Mouse (Mus musculus): Measurements from ENCODE around the gene Cep170b. TPM values are rescaled to one million over a fixed set of nuclear protein-coding genes. Genes with fewer than 3 reads are reported as not detected.

The Cep170b gene
- total and polyA plus RNA-seq, 2 experiments from 2014 or later = 2.4 to 17.6 TPM

DNA sequence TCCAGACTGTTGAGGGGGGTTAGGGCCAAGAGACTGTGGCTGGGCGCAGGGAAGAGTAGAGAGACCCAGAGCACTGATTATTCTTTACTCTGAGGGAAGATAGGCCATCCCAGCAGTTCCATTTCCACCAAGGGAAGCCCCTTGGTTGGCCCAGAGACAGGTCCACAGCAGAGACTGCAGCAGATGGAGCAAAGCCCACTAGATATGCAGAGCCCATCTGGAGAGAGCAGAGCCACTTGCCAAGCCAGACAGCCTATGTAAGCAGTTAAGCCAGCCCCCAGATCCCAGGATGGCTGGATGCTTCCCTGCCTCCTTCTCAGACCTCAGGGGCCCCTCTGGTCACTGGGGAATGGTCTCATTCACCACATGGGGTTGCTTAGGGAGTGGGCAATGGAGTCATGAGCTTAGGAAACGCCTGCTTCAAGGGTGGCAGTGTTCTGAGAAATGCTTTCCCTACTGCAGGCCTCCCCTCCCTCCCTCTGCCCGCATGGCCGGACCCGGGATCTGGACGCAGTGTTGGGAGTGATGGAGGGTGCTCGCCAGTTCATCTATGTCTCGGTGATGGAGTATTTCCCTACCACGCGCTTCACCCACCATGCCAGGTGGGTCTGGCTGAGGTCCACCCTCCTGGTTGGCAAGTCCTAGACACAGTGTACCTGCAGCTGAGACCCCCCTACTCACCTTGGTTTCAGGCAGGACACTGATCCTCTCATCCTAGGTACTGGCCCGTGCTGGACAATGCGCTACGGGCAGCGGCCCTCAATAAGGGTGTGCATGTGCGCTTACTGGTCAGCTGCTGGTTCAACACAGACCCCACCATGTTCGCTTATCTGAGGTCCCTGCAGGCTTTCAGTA, 47.0 kb downstream of the Cep170b start:
- H3K36me3 ChIP-seq (replicated peaks; ENCODE audit: control insufficient read depth, insufficient read depth, low read length) = no peaks in the 10 kb centered on the region
- TF ChIP-seq CTCF (IDR thresholded peaks at IDR 0.05; ENCODE audit: low read depth) (no peak), EP300 (IDR thresholded peaks at IDR 0.05; ENCODE audit: low read depth) (no peak)
- DNase-seq (ENCODE audit: low spot score) = no peak
- no peak for ATAC-seq (ENCODE audit: insufficient read depth, low read depth)
- no peak overlapping the region for H3K4me3 ChIP-seq (ENCODE audit: low read depth, low read length)
- H3K27me3 ChIP-seq (ENCODE audit: control insufficient read depth, insufficient read depth, low read length) = no peaks in the 10 kb centered on the region; the same call in 1 of the 2 replicates
- no peak overlapping the region for H3K9ac ChIP-seq (replicated peaks; ENCODE audit: low read depth, low read length)
- no peak overlapping the region for H3K4me2 ChIP-seq (ENCODE audit: low read depth, low read length)
- no peaks in the 10 kb centered on the region for H3K4me1 ChIP-seq (ENCODE audit: control insufficient read depth, insufficient read depth)
- no peaks in the 10 kb centered on the region for H3K9me3 ChIP-seq (replicated peaks; ENCODE audit: control insufficient read depth, low read length)
- no peak overlapping the region for H3K27ac ChIP-seq (ENCODE audit: low read depth)
- 90% methylated on average over 16 of the region's 16 CpGs for WGBS

DNA sequence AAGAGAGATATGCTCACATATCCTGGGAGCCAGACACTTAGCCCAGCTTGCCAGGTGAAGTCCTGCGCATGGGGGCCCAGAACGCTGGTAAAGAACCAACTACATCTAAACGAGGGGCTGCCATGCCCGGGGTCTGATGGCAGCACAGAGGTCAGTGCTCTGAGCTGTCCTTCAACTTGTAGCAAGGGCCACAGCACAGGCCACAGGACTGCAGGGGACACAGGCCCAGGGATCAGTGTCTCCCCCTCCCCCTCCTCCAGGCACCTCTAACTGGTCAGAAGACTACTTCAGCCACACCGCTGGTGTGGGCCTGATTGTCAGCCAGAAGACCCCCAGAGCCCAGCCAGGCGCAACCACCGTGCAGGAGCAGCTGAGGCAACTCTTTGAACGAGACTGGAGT, 47.9 kb downstream of the Cep170b start:
- Histone ChIP-seq H3K27me3 (ENCODE audit: control insufficient read depth, insufficient read depth, low read length) (no peaks in the 10 kb centered on the region; the same call in 1 of the 2 replicates), H3K9ac (replicated peaks; ENCODE audit: low read depth, low read length) (no peak overlapping the region), H3K4me1 (ENCODE audit: control insufficient read depth, insufficient read depth) (no peaks in the 10 kb centered on the region), H3K27ac (ENCODE audit: low read depth) (no peak overlapping the region), H3K36me3 (replicated peaks; ENCODE audit: control insufficient read depth, insufficient read depth, low read length) (no peaks in the 10 kb centered on the region), H3K4me2 (ENCODE audit: low read depth, low read length) (no peak overlapping the region), H3K9me3 (replicated peaks; ENCODE audit: control insufficient read depth, low read length) (no peaks in the 10 kb centered on the region), H3K4me3 (ENCODE audit: low read depth, low read length) (no peak overlapping the region)
- no peak for ATAC-seq (ENCODE audit: insufficient read depth, low read depth)
- no peak for DNase-seq (ENCODE audit: low spot score)
- WGBS = 86% methylated on average over 8 of the region's 8 CpGs
- TF ChIP-seq EP300 (IDR thresholded peaks at IDR 0.05; ENCODE audit: low read depth) (no peak), CTCF (IDR thresholded peaks at IDR 0.05; ENCODE audit: low read depth) (no peak)

- WGBS = 69% methylated on average over 6 of the region's 6 CpGs
- ATAC-seq (ENCODE audit: insufficient read depth, low read depth) = no peak
- Histone ChIP-seq H3K4me3 (ENCODE audit: low read depth, low read length) (no peak overlapping the region), H3K9me3 (replicated peaks; ENCODE audit: control insufficient read depth, low read length) (no peaks in the 10 kb centered on the region), H3K27me3 (ENCODE audit: control insufficient read depth, insufficient read depth, low read length) (no peaks in the 10 kb centered on the region; the same call in 1 of the 2 replicates), H3K4me2 (ENCODE audit: low read depth, low read length) (no peak overlapping the region), H3K36me3 (replicated peaks; ENCODE audit: control insufficient read depth, insufficient read depth, low read length) (no peaks in the 10 kb centered on the region), H3K9ac (replicated peaks; ENCODE audit: low read depth, low read length) (no peak overlapping the region), H3K4me1 (ENCODE audit: control insufficient read depth, insufficient read depth) (no peaks in the 10 kb centered on the region), H3K27ac (ENCODE audit: low read depth) (no peak overlapping the region)
- no peak for DNase-seq (ENCODE audit: low spot score)
- no peak for TF ChIP-seq EP300 (IDR thresholded peaks at IDR 0.05; ENCODE audit: low read depth)
- TF ChIP-seq CTCF (IDR thresholded peaks at IDR 0.05; ENCODE audit: low read depth) = no peak
Measured at GRCm38 (mm10) chr12:112769031-112769430, 48.8 kb downstream of the Cep170b start.

DNA sequence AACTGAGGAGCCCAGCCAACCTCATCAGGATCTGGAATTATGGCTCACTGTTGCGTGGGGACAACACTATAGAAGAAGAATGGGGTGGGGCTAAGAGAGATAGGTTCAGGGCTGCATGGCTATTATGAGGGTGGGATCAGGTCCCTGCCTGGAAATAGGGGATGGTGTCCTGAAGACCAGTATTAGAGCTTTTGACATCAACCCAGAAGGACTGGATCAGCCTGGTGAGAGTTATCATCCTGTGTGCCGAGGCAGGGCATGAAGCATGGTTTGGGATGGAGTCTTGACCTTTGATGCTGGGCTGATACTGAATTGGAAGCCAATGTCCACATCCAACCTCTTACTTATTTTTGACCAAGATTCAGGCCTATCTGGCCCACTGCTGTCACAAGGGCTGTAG, 49.5 kb downstream of the Cep170b start:
- H3K9ac ChIP-seq (replicated peaks; ENCODE audit: low read depth, low read length) = no peak overlapping the region
- 68% methylated on average over 2 of the region's 2 CpGs for WGBS

GRCm38 (mm10) chr12:112770396-112770795, 50.1 kb downstream of the Cep170b start:
- Histone ChIP-seq H3K4me2 (ENCODE audit: low read depth, low read length) (no peak overlapping the region), H3K9me3 (replicated peaks; ENCODE audit: control insufficient read depth, low read length) (0 out of 2 replicates have a peak, but pooled peaks cover 2% of the 10 kb centered on the region), H3K4me1 (ENCODE audit: control insufficient read depth, insufficient read depth) (no peaks in the 10 kb centered on the region), H3K27ac (ENCODE audit: low read depth) (no peak overlapping the region), H3K27me3 (ENCODE audit: control insufficient read depth, insufficient read depth, low read length) (no peaks in the 10 kb centered on the region; the same call in 1 of the 2 replicates), H3K36me3 (replicated peaks; ENCODE audit: control insufficient read depth, insufficient read depth, low read length) (no peaks in the 10 kb centered on the region), H3K4me3 (ENCODE audit: low read depth, low read length) (no peak overlapping the region), H3K9ac (replicated peaks; ENCODE audit: low read depth, low read length) (no peak overlapping the region)
- 74% methylated on average over 4 of the region's 4 CpGs for WGBS
- no peak for DNase-seq (ENCODE audit: low spot score)
- no peak for TF ChIP-seq EP300 (IDR thresholded peaks at IDR 0.05; ENCODE audit: low read depth)
- no peak for ATAC-seq (ENCODE audit: insufficient read depth, low read depth)

More for the DNA sequence above, 49.5 kb downstream of the Cep170b start:
- no peak for ATAC-seq (ENCODE audit: insufficient read depth, low read depth)
- Histone ChIP-seq H3K9me3 (replicated peaks; ENCODE audit: control insufficient read depth, low read length) (no peaks in the 10 kb centered on the region), H3K4me2 (ENCODE audit: low read depth, low read length) (no peak overlapping the region), H3K27me3 (ENCODE audit: control insufficient read depth, insufficient read depth, low read length) (no peaks in the 10 kb centered on the region; the same call in 1 of the 2 replicates), H3K36me3 (replicated peaks; ENCODE audit: control insufficient read depth, insufficient read depth, low read length) (no peaks in the 10 kb centered on the region), H3K4me1 (ENCODE audit: control insufficient read depth, insufficient read depth) (no peaks in the 10 kb centered on the region), H3K4me3 (ENCODE audit: low read depth, low read length) (no peak overlapping the region), H3K27ac (ENCODE audit: low read depth) (no peak overlapping the region)
- no peak for TF ChIP-seq EP300 (IDR thresholded peaks at IDR 0.05; ENCODE audit: low read depth)
- no peak for TF ChIP-seq CTCF (IDR thresholded peaks at IDR 0.05; ENCODE audit: low read depth)
- no peak for DNase-seq (ENCODE audit: low spot score)

Measured in heart, postnatal 0 days (tissue).